Mouse (Mus musculus): ENCODE data around the gene Chat.
A peak's percentile ranks its signal among the peaks of the same experiment; 100 is the strongest.

Gene Chat

DNA sequence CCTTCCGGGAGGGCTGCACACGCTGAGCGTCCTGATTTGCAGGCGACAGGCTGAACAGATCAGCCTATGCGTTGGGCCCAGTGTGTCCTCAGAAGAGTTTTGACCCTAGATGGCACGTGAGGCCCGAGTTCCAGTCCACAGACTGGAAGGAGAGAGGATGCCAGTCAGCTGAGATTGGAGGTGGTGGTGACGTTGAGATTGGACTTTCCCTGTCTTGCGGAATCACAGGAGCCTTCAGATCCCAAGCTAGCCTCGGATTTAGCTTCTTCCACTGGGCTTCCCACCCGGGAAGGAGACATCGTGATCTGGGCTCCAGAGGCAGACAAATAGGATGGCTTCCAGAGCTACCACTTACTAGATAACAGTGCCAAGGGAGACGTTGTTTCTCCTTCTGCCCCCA lies at the start of gene Chat:
Chat (minus strand) TSS at position 101 of the 400 bp plus-strand sequence.
- DNase-seq (ENCODE audit: low spot score in 2 of 2), result no peak

DNA sequence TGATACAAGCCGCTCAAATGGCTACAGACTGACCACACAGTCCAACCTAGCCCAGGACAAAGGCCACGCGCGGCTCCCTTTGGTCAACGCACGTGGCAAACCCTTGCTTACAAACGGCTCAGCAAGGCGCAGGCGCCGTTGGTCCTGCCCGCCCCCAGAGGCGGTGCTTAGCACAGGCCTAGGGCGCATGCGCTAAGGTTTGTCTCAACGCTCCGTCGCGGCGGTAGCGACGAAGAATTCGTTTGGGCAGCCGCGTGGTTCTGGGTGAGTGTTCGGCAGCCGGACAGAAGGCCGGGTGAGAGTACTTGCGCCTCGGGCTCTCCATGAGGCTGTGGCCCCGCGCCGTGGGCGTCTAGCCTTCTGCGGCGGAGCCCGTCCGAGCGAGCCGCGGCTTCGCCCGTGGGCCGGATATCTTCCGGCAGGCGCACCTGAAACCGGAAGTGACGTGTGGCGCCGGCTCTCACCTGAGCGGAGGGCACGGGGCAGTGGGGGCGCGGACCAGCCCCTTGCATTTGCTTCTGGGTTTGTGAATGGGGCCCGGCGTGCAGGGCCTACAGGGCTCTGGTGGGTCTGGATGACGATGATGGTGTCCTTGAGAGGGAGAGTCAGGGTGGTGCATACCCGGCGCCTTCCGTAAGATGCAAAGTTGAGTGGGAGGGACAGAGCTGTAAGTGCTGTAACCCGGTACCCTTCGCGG lies 47.7 kb upstream of the Chat start, which contains the start of gene Ercc6:
Ercc6 (plus strand) TSS at position 186 of the 697 bp plus-strand sequence.
- DNase-seq (ENCODE audit: low spot score in 2 of 2), result peak; percentile 86 to 89

DNA sequence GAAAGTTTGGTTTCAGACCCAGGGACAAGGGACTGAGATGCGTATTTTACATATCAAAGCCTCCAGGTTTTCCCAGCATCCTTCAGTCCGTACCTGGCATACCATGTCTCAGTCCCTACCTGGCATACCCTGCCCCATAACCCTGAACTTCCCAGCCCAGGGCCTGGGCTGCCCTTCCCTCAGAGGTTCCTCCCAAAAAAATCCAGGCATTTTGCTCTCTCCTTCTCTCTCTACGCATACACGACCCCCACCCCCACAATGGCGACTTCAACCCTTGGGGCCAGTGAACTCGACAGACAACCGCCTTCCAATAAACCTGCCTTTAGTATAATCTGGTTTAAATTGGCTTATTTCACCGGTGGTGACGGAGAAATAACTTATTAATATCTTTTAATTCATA lies 47.1 kb upstream of the Chat start:
- DNase-seq (ENCODE audit: low spot score in 2 of 2), result no peak

DNA sequence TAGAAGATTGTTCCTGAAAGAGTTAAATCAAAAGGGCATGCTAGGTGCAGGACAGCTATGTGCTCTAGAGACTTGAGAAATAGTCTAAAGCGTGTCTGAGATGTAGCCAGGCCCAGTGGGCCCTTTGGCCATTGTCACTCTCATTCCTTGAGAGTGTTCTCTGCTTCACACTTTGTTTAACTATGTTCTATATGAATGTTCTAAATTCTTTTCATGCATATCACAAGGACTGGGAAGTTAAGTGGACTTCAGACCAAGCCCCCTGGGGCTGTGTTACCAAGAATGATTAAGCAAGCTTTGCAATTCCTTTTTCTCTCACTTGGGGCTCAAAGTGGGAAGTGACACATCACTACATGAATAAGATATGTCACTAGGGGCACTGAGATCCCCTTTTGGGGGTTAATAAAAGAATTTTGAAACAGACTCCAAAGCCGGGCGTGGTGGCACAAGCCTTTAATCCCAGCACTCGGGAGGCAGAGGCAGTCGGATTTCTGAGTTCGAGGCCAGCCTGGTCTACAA lies 43.7 kb upstream of the Chat start:
- DNase-seq (ENCODE audit: low spot score in 2 of 2), result no peak

DNA sequence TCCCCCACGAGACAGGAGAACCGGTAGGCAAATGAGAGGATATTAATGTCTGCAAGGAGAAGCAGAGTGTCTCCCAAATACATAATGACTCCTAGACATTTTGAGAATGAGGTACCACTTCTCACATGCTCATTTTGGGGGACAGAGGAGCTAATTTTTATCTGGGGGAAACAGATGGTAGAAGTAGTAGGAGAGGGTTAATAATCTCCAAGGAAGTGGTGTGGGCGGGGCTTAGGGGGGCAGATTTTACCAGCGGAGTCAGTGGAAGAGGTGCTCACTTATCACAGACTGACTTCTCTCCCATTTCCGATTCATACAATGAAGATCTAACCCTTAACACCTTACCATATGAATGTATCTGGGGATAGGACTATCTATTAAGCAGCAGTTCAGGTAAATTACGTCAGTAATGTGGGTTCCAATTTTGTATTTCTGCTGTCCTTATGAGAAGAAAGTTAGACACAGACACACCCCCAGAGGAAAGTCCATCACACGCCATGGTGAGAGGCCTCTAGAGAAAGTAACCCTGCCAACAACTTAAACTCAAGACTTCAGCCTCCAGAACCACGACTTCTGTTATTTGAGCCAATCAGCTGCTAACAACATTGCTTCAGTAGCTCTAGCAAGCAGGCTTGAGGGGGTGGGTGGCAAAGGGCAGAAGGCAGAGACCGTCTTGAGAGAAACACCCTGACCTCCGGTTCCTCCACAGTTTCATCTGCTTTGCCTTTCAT lies 42.5 kb upstream of the Chat start:
- DNase-seq (ENCODE audit: low spot score in 2 of 2), result no peak

DNA sequence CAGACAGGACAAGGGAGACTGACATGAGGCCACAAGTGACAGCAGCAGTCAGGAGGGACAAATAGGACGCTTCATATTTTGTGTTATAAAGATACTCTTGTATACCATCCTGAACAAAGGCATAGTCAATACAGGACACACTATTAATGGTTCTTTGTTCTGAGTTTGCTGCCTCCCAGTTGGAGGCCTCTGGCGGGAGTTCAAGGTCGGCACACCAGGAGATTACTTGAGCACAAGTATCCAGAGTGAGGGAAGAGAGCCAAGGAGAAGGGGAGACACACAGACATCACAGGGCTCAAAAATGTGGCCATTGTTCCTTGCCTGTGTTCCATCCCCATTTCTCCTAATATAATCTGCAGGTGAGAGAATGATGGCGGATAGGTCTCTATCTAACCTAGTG lies 41.4 kb upstream of the Chat start:
- DNase-seq (ENCODE audit: low spot score in 2 of 2), result no peak

DNA sequence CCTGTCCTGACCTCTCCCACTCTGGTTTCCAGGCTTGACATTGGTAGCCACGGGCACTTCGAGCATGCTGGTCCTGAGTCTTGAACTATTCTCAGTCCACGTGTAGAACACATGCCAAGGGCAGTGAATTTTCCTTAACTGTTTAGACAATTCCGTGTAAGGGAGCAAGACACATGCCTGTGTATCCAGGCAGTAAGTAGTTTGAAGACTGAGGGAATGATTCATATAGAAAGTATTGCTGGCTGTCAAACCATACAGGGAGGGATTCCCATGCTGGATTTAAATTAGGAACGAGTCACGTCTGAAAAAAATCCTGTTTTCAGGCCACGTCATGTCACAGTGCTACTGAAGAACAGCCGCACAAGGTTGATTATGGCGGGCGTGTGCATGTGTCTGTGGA lies 40.5 kb upstream of the Chat start:
- no peak for DNase-seq (ENCODE audit: low spot score in 2 of 2)

DNA sequence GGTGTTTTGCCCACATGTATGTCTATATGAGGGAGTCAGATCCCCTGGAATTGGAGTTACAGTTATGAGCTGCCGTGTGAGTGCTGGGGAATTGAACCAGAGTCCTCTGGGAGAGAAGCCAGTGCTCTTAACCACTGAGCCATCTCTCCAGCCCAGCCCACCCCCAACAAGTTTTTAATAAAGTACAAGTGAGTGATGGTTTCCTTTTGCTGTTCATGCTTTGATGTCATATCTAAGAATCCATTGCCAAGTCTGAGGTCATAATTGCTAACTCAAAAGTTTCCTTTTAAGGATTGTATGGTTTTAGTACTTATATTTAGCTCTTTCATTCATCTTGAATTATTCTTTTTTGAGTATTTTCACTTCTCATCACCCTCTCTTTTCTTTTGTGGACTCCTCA lies 38.1 kb upstream of the Chat start:
- DNase-seq (ENCODE audit: low spot score in 2 of 2), result no peak

DNA sequence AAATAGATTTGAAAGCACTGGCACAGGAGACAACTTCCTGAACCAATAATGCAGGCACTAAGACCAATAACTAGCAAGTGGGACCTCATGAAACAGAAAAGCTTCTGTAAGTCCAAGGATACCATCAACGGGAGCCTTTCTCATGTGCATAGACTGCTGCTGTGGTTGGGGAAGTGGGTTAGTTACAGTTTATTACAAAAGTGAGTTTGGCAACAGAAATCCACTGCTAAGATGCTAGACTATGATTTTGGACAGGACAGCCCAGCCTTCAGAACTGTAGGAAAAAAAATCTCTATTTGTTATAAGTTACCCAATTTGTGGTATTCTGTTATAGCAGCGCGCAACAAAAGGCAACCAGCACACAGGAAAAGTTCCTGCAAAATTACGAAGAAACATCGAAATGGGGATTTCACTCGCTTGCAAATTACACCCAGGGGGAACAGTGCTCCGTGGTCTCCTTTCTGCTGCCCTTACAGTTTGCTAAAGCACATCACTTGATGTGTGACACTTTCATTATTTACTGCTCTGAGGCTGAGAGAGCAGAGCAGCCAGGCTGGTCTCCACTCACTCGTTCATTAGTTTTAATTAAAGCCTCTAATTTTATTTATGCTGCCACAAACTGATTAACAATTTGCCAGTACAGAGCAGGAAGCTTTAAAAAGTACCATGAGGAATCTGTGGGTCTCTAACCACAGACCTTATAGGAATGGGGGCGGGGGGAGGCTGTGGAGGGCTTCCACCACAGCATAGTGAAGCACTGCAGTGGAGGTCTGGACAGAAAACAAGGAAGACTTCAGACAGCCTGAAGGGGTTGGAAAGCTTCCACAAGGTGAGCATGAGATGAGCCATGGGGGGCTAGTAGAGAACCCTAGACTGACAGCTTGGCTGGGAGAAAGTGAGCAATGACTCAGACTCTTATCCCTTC lies 37.2 kb upstream of the Chat start:
- no peak for DNase-seq (ENCODE audit: low spot score in 2 of 2)

DNA sequence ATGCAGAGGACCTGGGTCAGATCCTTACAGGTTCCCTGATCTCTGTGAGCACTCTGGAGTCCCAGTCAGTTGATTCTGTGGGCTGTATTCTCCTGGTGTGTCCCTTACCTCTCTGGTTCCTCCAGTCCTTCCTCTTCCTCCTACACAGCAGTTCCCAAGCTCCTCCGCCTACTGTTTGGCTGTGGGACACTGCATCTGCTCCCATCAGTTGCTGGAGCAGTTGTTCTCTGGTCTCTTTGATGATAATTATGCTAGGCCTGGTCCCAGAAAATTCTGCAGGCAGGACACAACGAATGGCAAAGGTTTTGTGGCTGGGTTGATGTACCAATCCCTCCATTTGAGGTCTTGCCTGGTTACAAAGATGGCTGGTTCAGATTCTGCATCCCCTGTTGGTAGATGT lies 35.5 kb upstream of the Chat start:
- no peak for DNase-seq (ENCODE audit: low spot score in 2 of 2)

DNA sequence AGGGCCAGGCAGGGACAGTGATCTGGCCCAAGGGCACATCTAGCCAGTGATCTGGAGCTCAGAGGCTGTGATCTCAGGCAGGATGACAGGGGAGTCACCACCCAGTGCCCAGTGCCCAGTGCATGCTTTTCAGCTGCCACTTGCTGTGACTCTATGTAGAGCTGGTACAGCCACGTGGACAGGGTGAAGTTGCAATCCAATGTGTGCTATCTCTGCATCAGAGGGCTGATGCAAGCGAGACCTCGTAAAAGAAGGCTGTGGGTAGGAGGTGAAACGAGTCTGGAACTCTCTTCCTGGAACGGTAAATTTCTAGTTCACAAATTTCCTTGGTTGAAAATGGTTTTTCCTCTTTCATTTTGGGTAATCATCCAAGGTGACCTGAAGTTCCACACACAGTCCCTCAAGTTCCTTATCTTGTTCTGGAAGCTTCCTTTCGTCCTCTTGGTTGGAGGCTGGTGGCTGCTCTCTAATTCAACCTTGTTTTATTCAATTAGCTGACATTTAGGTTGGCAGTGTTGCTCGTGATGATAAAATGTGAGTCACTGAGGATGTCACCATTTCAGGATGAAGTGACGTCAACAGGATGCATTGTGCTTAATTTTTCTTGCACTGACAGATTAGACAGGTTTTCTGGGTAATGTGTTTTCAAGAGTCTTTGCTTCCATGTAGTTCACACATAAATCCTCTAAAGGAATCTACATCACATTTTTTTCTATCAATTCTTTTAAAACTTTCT lies 30.5 kb upstream of the Chat start:
- no peak for DNase-seq (ENCODE audit: low spot score in 2 of 2)

DNA sequence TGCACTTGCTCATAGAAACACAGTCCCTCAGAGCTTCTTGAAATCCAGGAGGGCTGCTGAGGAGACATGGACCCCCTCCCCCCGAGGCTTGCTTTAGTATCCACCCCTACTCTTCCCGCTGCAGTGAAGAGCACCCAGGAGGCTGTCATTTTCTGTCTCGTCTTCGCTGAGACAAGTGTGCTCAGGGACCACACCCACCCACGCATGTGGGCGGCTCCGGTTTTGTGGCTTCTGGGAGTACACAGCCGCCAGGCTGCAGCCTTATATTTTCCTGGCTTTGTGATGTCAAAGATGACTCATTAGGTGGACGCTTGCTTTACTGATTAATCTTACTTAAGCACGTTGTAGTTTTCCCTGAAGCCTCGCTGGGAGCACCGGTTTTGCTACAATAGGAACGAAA lies 26.7 kb upstream of the Chat start:
- DNase-seq (ENCODE audit: low spot score in 2 of 2), result no peak

DNA sequence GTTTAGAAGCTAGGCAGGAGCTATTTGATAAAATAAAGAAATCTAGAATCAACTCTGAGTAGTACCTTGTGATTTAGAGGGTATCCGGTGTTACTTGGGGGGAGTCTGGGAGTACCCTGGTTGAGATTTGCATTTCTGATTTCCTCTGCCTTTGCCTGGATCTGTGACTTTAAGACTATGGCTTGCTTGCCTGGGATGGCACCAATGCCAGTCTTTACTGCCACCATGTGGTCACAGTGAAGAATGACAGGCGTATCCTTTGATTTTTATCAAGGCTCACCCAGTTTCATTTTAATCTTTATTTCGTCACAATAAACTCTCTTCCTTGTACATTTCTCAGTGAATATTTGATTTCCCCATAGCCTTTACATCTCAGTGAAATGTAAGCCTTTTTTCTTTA lies 16.3 kb upstream of the Chat start:
- no peak for DNase-seq (ENCODE audit: low spot score in 2 of 2)

DNA sequence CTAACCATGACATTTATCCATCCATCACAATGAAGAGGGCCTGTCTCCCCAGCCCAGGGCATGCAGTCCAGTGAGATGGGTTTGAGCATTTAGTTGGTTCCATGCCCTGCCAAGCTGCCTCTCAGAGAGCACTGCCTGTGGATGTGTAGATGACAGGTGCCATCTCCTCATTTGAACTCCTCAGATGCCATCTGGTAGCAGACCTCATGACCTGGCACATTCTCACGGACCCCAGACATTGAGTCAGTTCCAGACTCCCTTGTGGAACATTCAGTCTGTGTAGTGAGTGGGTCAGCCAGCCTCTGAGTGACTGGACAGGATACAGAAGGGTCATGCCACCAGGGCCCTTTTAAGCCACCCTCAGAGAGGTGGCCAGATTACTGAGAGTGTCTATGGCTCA lies 11.8 kb upstream of the Chat start:
- no peak for DNase-seq (ENCODE audit: low spot score in 2 of 2)

DNA sequence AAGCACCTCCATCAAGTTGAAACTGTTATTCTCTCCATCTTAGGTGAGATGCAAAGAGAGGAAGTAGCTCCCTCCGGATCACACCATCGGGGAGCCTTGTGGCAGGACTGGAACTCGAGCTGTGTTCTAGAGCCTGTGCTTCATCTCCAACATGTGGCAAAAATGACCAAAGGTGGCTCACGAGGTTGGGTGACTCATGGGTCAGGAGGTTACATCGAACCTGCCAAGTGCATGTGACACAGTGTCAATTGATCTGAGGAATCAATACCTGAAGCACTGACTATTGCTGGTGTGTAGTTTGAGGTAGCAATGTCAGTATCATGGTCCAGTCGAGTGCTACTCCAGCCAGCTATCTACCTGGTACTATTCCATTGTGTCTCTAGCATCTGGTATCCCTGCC lies 10.8 kb upstream of the Chat start:
- no peak for DNase-seq (ENCODE audit: low spot score in 2 of 2)

DNA sequence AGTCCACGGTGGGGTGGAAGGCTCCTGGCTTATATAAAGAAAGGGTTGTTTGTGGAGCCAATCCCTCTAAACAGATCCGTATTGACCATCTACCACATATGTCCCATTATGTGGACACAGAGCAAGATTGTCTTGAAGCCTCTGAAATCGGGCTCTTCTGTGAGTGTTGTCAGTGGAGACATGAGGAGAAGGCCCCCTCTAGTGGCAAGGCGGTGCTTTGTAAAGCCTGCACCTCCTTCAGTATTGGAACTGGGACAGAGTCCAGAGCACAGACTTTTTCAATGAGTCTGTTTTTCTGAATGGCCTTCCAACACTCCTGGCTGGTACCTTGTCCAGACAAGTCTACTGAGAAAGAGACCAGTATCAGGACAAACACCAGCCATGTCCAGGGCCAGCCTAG lies 7.2 kb upstream of the Chat start:
- DNase-seq (ENCODE audit: low spot score in 2 of 2), result peak; percentile 21 to 59

DNA sequence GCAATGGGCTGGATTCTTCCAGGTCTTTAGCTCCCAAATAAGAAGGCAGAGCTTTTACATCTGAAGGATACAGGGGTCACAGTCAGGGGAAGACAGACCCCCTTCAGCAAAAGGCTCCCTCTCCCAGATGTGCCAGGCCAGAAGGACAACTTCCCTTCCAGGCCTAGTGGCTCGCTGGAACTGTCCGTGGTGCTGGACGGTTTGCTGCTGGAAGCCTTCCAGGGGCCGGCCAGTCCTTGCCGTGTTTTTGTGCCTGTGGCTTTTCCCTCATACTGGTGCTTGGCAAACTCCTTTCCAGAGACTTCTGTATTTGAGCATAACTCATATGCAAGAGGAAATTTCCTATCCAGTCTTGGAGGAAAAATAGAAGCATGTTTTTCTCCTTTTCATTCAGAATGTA lies 1.8 kb upstream of the Chat start:
- DNase-seq (ENCODE audit: low spot score in 2 of 2), result no peak

DNA sequence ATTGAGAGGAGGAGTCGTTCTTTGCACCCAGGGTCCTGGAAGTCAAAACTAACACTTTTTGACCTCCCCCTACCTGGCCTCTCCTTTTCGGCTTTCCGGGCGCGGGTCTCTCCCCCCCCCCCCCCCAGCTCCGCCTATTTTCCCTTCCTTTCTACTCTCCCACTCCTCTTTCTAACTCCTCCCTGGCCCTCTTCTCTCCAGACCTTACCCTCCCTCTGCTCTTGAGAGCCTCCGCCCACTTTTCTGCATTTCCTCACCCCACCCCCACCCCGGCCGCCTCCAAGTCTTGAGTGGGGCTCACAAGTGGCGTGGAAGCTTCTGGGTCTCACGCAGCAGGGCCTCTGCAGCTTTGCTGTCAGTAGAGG lies 301 bp downstream of the Chat start:
- DNase-seq (ENCODE audit: low spot score in 2 of 2), result no peak

DNA sequence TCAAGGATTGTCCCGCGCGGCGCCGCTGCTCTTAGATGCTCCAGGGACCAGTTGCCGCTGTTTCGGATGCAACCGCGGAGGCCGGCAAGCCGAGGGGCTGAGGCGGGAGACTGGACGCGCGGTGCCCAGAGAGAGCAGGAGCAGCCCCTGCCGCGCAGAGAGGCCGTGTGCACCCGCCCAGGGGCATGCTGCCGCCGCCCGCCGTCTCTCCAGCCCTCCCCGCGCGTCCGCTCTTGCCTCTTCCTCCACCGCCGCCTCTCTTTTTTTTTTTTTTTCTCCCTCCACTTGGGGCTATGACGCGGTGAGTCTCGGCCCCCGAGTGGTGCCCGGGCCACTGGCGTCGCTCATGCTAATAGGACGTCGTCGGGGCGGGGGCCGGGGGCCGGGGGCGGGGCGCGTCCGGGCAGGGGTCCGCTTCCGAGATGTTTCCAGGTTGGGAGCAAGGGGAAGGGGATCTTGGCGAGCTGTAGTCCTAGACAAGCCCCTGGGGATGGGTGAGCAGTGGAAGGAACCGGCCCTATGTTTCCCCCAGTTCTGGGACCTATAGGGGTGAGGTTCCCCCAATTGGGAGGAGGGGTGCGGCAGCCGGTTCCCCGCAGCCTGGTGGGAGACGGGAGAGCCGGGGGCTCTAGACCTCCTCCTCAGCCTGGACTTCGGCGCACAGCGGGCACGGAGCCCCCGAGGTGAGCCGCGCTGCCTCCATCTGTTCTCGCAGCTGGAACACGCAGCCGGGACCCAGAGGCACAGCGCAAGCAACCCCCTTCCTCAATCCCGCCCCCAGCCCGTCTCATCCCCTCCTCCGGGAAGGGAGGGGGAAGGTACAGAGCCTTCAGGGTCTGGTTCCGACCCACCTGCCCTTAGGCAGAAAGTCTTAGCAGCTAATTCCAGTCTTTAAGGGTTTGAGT lies 936 bp downstream of the Chat start, which contains the start of gene Slc18a3:
Slc18a3 (minus strand) TSS at position 250 of the 905 bp plus-strand sequence.
- DNase-seq (ENCODE audit: low spot score in 2 of 2), result no peak
